Mouse (Mus musculus) neural tube, embryonic 12.5 days (tissue): ENCODE measurements around the gene Tanc2. TPM values are rescaled to one million over a fixed set of nuclear protein-coding genes. Genes with fewer than 3 reads are reported as not detected.

Source experiments
- ATAC-seq: fragments of 200-750 bp; cut with Nextera tagmentation; 2 replicates; pipeline ENCODE4 v1.8.0; 2017; ENCODE audit warnings: low read depth, mild to moderate bottlenecking, moderate TSS enrichment, moderate library complexity; ENCODE audit not compliant: low FRiP score
- H3K27ac ChIP-seq: fragments of 300-500 bp; sonication (generic); 2 replicates; pipeline ENCODE4 v1.5.1; 2016
- H3K27me3 ChIP-seq: fragments of 300-500 bp; sonication (generic); replicated peaks from 2 replicates; pipeline ENCODE4 v1.6.1; 2016; ENCODE audit warnings: mild to moderate bottlenecking
- H3K36me3 ChIP-seq: fragments of 300-500 bp; sonication (generic); 2 replicates; pipeline ENCODE4 v1.6.1; 2016; ENCODE audit warnings: mild to moderate bottlenecking
- H3K4me1 ChIP-seq: fragments of 300-500 bp; sonication (generic); 2 replicates; pipeline ENCODE4 v1.6.1; 2016
- H3K4me2 ChIP-seq: fragments of 300-500 bp; sonication (generic); replicated peaks from 2 replicates; pipeline ENCODE4 v1.6.1; 2016; ENCODE audit warnings: mild to moderate bottlenecking
- H3K4me3 ChIP-seq: fragments of 300-500 bp; sonication (generic); 2 replicates; pipeline ENCODE4 v1.5.1; 2016
- H3K9ac ChIP-seq: fragments of 300-500 bp; sonication (generic); 2 replicates; pipeline ENCODE4 v1.6.1; 2016; ENCODE audit warnings: mild to moderate bottlenecking
- H3K9me3 ChIP-seq: fragments of 300-500 bp; sonication (generic); 2 replicates; pipeline ENCODE4 v1.6.1; 2016; ENCODE audit warnings: mild to moderate bottlenecking
- WGBS: fragments of 180-500 bp; shearing (Covaris S2); methylation state at CpG from one replicate; pipeline ENCODE4 v1.1.7; 2016; 5-methylcytosine and 5-hydroxymethylcytosine counted together
- polyA plus RNA-seq: library from polyadenylated mRNA; unstranded; fragments of >200 nt; fragmentation: Nextera tagmentation; extraction: Ambion mirVana; gene quantifications from 2 replicates; pipeline ENCODE4 v1.2.1, GENCODE M21; 2016

The Tanc2 gene
- 31.2 and 33.1 TPM in 2 replicates for polyA plus RNA-seq

DNA sequence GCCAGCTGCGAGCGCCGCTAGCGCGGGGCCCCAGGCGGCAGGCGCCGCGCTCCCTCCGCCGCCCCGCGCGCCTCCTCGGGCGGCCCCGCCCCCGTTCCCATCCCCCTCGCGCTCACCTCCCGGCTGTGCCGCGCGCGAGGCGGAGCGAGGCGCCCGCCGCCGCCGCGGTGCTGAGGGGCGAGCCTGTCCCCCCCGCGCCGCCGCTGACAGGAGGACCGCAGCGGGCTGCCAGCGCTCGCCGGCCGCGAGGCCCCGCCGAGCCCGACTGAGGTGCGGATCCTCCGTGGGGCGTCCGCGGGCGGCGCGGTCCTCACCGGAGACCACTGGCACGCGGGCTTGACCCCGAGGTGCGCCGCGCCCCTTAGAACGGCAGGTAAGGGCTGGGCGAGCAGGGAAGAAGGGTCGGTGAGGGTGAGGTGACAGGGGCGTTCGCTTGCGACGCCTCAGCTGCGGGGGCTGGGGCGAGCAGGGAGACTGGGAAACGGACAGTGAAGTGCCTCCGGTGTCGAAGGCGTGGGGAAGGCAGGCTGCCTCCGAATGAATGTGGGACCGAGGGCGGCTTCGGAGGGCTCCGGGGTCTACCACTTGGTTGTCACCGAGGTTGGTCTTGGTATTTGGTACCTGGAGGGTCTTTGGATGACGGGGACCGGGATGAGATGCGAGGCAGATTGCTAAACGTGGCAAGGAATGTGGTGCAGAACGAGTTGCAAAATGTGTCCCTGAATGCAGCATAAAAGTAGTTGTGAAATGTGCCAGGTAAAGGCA lies at the start of gene Tanc2:
TSS of gene Tanc2 (plus strand) at position 110 of the 765 bp plus-strand sequence.
- no peak; the same call in none of the 2 replicates for ATAC-seq
- under 1% methylated on average over 78 of the region's 87 CpGs for WGBS
- no peaks in the 10 kb centered on the region for H3K4me1 ChIP-seq
- no peaks in the 10 kb centered on the region for H3K36me3 ChIP-seq
- H3K9me3 ChIP-seq = no peaks in the 10 kb centered on the region
- peak within 1 kb of the TSS; percentile 87 for H3K9ac ChIP-seq
- H3K4me2 ChIP-seq = peak within 1 kb of the TSS; percentile 65
- H3K4me3 ChIP-seq = peak within 1 kb of the TSS; percentile 93
- H3K27me3 ChIP-seq = no peaks in the 10 kb centered on the region
- peak within 1 kb of the TSS; percentile 82 for H3K27ac ChIP-seq

DNA sequence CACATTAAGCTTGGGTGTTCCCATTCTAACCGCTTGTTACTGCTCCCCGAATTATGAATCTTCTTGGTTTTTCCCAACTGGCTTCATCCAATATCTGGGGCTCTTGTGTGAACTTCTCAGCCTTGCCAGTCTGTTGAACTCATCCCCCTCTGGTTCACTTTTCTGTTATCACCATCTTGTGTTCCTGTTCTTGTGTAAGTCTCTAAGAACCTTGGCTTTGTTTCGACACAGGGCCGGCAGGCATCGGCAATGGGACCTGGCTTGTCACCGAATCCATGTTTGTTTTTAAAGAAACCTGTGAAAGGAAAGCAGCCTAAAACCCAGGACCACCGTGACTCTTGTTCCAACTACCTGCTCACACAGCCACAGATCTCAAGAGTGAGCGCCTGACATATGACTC lies 49.0 kb upstream of the Tanc2 start:
- H3K9ac ChIP-seq = no peak overlapping the region
- H3K4me3 ChIP-seq = no peak overlapping the region
- H3K27me3 ChIP-seq = no peaks in the 10 kb centered on the region
- no peaks in the 10 kb centered on the region for H3K36me3 ChIP-seq
- no peak for ATAC-seq
- 91% methylated on average over 8 of the region's 8 CpGs for WGBS
- H3K9me3 ChIP-seq = no peaks in the 10 kb centered on the region
- H3K4me2 ChIP-seq = no peak overlapping the region
- no peak overlapping the region for H3K27ac ChIP-seq
- H3K4me1 ChIP-seq = no peaks in the 10 kb centered on the region; the same call in 1 of the 2 replicates

DNA sequence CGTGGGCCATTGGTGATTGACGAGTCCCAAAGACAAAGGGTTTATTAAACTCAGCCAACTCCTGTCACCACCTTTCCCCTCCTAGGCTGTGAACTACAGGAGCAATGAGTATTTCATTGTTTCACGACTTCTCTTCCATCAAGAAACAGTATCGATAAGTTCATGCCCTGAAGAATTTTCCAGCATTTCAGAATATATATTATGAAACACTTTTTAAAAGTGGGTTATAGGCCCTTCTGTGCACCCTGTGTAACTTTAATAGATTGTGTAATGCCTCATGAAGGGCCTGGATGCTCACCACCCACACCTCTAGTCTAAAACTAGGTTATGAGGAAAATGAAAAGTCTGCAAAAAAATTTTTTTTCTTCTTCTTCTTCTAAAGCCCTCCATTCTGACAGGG lies 48.4 kb upstream of the Tanc2 start:
- Histone ChIP-seq H3K27me3 (no peaks in the 10 kb centered on the region), H3K9me3 (no peaks in the 10 kb centered on the region), H3K4me1 (no peaks in the 10 kb centered on the region; the same call in 1 of the 2 replicates), H3K4me2 (no peak overlapping the region), H3K9ac (no peak overlapping the region), H3K4me3 (no peak overlapping the region), H3K36me3 (no peaks in the 10 kb centered on the region), H3K27ac (no peak overlapping the region)
- no peak for ATAC-seq
- 79% methylated on average over 4 of the region's 4 CpGs for WGBS

DNA sequence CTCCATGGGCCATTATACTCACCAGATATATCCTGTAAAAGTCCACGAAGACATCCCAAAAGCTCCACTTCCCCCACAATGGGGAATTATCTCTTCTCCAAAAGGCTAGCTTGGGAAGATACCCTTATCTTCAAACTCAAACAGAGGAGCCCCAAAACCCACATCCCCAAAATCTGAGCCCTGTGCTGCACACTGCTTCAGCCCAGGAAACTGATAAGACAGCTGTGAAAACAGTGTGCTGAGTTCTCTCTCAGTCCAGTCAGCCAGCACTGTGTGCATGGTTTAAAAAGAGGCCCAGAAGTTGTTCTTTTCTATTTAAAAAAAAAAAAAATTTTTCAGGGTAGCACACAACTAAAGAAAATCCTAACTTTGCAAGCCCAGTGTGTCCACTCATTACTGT lies 47.7 kb upstream of the Tanc2 start:
- no peaks in the 10 kb centered on the region for H3K27me3 ChIP-seq
- no peak overlapping the region for H3K4me2 ChIP-seq
- H3K9me3 ChIP-seq = no peaks in the 10 kb centered on the region
- no peaks in the 10 kb centered on the region; the same call in 1 of the 2 replicates for H3K4me1 ChIP-seq
- H3K4me3 ChIP-seq = no peak overlapping the region
- 34% methylated on average over 1 of the region's 1 CpGs for WGBS
- no peak for ATAC-seq
- no peak overlapping the region for H3K9ac ChIP-seq
- no peaks in the 10 kb centered on the region for H3K36me3 ChIP-seq
- no peak overlapping the region for H3K27ac ChIP-seq

DNA sequence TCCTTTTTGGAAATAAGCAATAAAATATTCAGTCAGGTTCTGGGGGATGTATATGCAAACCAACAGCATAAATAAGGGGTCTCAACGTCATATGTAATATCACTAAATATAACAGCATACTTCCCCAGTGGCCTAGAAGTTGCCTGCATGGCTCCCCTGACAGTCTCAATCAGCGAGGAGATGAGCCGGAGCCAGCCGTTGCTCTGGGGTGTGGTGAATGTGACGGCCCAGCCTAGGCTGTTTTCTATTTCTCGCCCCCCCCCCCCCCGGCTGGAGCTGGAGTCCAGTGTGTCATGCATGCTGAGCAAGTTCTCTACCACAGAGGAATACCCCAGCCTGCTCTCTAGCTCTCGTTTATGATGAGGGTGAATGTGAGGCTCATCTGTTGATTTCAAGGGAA lies 44.0 kb upstream of the Tanc2 start:
- Histone ChIP-seq H3K4me3 (no peak overlapping the region), H3K27ac (no peak overlapping the region), H3K9ac (no peak overlapping the region), H3K4me1 (no peaks in the 10 kb centered on the region; the same call in none of the 2 replicates), H3K27me3 (no peaks in the 10 kb centered on the region), H3K4me2 (no peak overlapping the region), H3K36me3 (no peaks in the 10 kb centered on the region), H3K9me3 (no peaks in the 10 kb centered on the region)
- WGBS = 40% methylated on average over 8 of the region's 8 CpGs
- no peak for ATAC-seq

DNA sequence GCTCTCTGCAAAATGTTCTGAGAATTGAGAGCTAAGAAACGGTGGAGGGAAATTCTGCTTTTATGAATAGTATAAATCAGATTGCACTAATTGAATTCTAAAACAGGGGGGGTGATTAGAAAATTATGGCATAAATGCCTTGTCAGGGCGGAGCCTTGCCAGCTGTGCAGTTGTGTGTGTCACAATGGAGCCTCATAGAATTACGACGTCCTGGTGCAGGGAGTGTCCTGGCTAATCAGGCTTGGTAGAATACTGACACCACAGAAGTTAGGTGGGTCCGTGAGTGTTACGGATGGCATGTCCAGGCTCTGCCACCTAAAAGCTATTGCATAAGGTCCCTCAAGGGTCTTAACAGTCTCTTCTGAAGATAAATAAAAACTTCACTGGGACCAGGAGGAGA lies 43.4 kb upstream of the Tanc2 start:
- no peak overlapping the region for H3K27ac ChIP-seq
- H3K27me3 ChIP-seq = no peaks in the 10 kb centered on the region
- no peaks in the 10 kb centered on the region for H3K9me3 ChIP-seq
- H3K36me3 ChIP-seq = no peaks in the 10 kb centered on the region
- no peak overlapping the region for H3K4me3 ChIP-seq
- 42% methylated on average over 6 of the region's 6 CpGs for WGBS
- no peak overlapping the region for H3K9ac ChIP-seq
- no peak overlapping the region for H3K4me2 ChIP-seq
- no peak for ATAC-seq
- H3K4me1 ChIP-seq = no peaks in the 10 kb centered on the region; the same call in none of the 2 replicates

DNA sequence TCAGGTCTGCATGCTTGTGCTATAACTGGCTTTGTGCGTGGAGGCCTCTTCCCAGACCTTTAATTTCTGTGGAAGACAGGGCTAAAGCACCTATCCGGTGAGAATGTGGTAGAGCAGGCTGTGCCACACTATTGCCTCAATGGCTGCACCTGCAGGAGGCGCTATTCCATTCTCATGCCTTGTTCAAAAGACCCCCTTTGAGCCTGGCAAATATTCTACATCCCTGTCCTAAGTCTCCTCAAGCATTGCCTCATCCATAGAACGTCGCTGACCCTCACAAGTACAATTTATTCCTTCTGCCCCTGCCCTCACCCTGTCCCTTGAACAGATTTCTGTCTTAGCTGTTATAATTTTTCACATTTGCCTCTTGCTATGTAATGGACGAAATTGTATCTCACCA lies 41.4 kb upstream of the Tanc2 start:
- H3K4me3 ChIP-seq = no peak overlapping the region
- H3K9me3 ChIP-seq = no peaks in the 10 kb centered on the region
- 92% methylated on average over 6 of the region's 6 CpGs for WGBS
- H3K27me3 ChIP-seq = no peaks in the 10 kb centered on the region
- no peak overlapping the region for H3K4me2 ChIP-seq
- H3K9ac ChIP-seq = no peak overlapping the region
- H3K36me3 ChIP-seq = no peaks in the 10 kb centered on the region
- no peak for ATAC-seq
- H3K4me1 ChIP-seq = no peaks in the 10 kb centered on the region; the same call in 1 of the 2 replicates
- H3K27ac ChIP-seq = no peak overlapping the region

DNA sequence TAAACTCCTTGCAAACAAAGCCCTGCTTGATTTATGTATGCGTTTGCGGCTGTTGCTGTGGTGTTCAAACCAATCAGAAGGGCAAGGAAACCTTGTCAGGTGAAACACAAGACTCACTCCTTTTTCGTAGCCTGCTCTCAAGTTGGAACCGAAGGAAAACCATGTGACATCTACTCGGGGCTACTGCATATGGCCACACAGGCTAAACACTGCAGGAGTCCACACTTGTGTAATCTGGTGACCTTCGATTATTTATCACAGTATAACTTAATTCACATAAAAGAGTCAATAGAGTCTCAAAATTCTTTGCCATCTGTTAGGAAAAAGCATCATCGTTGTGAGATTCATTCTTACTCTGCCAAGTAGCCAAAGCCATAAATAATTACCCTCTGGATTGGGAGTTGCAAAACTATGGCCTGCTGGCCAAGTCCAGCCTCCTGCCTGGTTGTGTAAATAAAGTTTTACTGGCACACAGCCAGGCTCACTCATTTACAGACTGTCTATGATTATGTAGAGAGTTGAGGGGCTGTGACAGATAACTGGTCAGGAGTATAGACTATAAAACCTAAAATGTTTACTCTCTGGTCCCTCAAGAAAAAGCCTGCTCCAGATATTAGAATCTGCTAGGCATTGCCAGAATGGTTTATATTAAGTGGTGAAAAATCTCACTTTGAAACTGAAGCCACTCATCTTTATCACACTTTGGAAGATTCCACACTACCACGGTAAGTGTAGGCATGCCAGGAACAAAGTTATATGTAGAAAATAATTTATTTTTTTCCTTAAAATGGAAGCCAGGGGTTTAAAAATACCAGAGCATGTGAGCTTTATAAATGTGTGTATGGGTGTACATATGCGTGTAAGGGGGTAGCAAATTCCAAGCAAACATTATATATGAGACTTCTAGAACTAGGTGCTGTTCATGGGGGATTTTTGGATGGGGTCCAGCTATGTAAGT lies 40.3 kb upstream of the Tanc2 start:
- Histone ChIP-seq H3K27me3 (no peaks in the 10 kb centered on the region), H3K9me3 (no peaks in the 10 kb centered on the region), H3K9ac (no peak overlapping the region), H3K27ac (no peak overlapping the region), H3K4me2 (no peak overlapping the region), H3K4me3 (no peak overlapping the region), H3K36me3 (no peaks in the 10 kb centered on the region), H3K4me1 (no peaks in the 10 kb centered on the region; the same call in 1 of the 2 replicates)
- no peak for ATAC-seq
- 63% methylated on average over 9 of the region's 9 CpGs for WGBS

DNA sequence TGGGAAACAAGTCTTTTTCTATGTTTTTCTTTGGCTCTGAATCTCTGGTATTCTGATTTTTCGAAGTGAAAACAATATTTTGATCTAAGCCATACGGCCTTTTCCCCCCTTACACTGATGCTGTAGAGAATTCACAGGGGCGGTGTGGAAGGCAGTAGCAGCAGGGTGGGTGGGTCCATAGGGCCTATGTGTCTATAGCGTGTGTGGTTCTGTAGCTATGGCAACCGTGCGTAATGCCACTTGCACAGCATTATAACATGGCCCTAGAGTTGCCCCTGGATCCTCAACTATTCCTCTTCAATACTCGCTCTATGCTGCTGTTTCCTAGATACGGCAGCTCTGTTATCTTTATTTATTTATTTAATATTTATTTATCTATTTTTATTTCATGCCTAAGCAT lies 32.5 kb upstream of the Tanc2 start:
- no peaks in the 10 kb centered on the region for H3K27me3 ChIP-seq
- H3K9me3 ChIP-seq = no peaks in the 10 kb centered on the region
- no peak overlapping the region for H3K27ac ChIP-seq
- 61% methylated on average over 8 of the region's 8 CpGs for WGBS
- no peaks in the 10 kb centered on the region for H3K36me3 ChIP-seq
- no peak overlapping the region for H3K9ac ChIP-seq
- H3K4me2 ChIP-seq = no peak overlapping the region
- H3K4me1 ChIP-seq = peaks cover 6% of the 10 kb centered on the region
- H3K4me3 ChIP-seq = no peak overlapping the region
- peak; percentile 65; the same call in 1 of the 2 replicates for ATAC-seq

DNA sequence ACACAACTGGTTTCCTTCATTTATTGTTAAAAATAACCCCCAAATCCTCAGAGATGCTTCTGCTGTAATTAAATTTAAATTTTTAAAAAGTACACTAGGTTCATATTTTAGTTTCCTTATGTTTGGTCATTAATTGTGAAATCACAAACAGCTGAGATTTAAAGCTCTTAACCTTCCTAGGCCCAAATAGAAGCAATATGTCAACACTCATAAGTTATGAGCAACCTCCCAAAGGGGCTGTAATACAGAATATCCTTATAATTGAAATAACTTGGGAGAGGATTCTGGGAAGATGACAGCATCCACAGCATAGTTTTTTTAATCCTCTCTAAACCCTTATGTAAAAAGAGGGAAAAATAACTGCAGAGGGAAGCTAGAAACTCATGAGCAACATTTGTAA lies 31.7 kb upstream of the Tanc2 start:
- no peak overlapping the region for H3K9ac ChIP-seq
- no peaks in the 10 kb centered on the region for H3K9me3 ChIP-seq
- ATAC-seq = no peak
- H3K27ac ChIP-seq = no peak overlapping the region
- no peak overlapping the region for H3K4me3 ChIP-seq
- no peaks in the 10 kb centered on the region for H3K36me3 ChIP-seq
- peaks cover 6% of the 10 kb centered on the region for H3K4me1 ChIP-seq
- no peak overlapping the region for H3K4me2 ChIP-seq
- no peaks in the 10 kb centered on the region for H3K27me3 ChIP-seq

DNA sequence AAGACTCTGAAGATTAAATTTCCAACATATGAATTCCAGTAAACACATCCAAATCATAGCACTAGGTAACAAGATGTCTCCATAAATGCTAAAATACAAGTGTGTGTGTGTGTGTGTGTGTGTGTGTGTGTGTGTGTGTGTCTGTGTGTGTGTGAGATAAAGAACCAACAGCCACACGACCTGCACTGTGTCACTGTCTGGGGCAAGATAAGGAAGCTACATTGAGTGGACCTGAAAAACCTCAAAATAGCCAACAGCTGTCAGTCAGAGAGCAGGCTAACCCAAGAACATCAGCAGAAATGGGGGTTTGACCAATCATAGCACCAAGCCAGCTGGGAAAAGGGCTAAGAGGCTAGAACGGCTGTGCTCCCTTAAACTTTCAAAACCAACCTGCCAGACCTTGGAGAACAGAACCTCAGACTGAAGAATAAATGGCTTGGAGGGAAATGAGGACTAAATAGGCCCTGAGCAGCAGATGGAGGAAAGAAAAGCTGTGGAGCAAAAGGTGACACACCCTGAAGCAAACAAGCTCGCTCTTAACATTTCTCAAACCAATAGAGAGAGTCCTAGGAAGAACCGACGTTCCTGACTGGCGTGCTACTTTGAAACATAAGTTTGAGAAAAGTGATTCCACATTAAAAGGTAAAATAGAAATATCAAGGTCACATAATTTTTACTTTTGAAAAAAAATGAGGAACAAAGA lies 30.8 kb upstream of the Tanc2 start:
- H3K9ac ChIP-seq = no peak overlapping the region
- no peak for ATAC-seq
- no peaks in the 10 kb centered on the region for H3K27me3 ChIP-seq
- no peak overlapping the region for H3K4me3 ChIP-seq
- WGBS = 86% methylated on average over 6 of the region's 6 CpGs
- no peak overlapping the region for H3K4me2 ChIP-seq
- H3K36me3 ChIP-seq = no peaks in the 10 kb centered on the region
- H3K4me1 ChIP-seq = peaks cover 6% of the 10 kb centered on the region
- no peaks in the 10 kb centered on the region for H3K9me3 ChIP-seq
- no peak overlapping the region for H3K27ac ChIP-seq

DNA sequence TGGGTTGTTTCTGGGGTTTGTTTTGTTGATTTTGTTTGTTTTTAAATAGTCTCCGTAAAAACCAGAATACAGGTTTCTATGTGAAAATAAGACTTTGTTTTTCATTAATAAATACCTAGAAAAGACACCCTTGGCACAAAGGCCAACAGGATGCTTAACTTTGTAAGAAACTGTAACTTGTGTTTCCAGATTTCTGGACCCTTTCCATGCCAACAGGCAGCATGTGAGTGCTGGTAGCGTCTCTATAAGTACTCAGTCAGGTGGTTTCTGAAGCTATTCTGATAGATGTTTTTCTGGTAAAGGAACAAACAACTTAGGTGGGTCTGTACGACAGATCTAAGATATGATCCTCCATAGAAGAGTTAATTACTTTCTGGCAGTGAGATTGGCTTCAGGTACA lies 26.2 kb upstream of the Tanc2 start:
- Histone ChIP-seq H3K36me3 (no peaks in the 10 kb centered on the region), H3K4me3 (no peak overlapping the region), H3K4me2 (no peak overlapping the region), H3K27me3 (no peaks in the 10 kb centered on the region), H3K9ac (no peak overlapping the region), H3K27ac (no peak overlapping the region), H3K9me3 (no peaks in the 10 kb centered on the region), H3K4me1 (no peaks in the 10 kb centered on the region)
- WGBS = 91% methylated on average over 3 of the region's 3 CpGs
- ATAC-seq = no peak
